ENCODE assay signal across 17 mouse cellular contexts in the genomic region with DNA sequence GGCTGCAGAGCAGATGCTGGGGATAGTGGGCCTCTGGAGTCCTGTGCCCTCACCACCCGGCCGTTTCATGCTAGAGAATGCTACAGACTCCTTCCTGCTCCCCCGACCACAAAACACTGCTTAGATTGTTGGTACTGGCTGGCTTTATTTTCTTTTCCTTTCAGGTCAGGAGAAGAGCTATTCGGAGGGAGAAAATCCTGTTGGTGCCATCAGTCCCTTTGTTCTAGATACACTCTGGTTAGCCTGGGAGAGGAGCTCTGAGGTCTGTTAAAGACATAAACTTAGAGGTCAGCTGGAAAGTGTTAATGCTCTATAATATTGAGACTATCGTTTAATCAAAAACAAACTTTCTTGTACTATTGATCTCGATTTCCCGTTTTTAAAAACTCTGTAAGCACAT. TPM values are rescaled to one million over a fixed set of nuclear protein-coding genes. Genes with fewer than 3 reads are reported as not detected.
DNase-seq lines count a peak whose midpoint lies in the region; ATAC-seq and TF ChIP-seq lines count a peak whose summit lies in the region.
"Had no signal": no experiment of that assay in that cellular context is flagged by ENCODE, and none has a peak within 500 bp of the region (broad histone marks: within the 10 kb centered on the region; RNA-seq: fewer than 3 reads in every experiment).

No protein-coding gene starts in this region.

- H3K27ac ChIP-seq in layer of hippocampus, adult 2 months, result peak overlapping the region; percentile 96
- peak overlapping the region; percentile 23; the same call in 1 of the 2 replicates for H3K27ac ChIP-seq in forebrain, embryonic 14.5 days (ENCODE audit: low read depth, low read length)
- H3K27ac ChIP-seq in limb, embryonic 12.5 days, result peak overlapping the region; percentile 56; the same call in 1 of the 2 replicates
- H3K27ac ChIP-seq in neural tube, embryonic 13.5 days (replicated peaks), result peak overlapping the region; percentile 53; the same call in 1 of the 2 replicates
- no peak overlapping the region for H3K27ac ChIP-seq in heart, embryonic 10.5 days
- H3K27ac ChIP-seq in kidney, embryonic 14.5 days (ENCODE audit: low read depth, low read length), result no peak overlapping the region
- H3K27ac ChIP-seq: limb, embryonic 15.5 days had no signal

- peak overlapping the region; percentile 87 for H3K4me2 ChIP-seq in forebrain, embryonic 14.5 days (ENCODE audit: low read length)
- peak overlapping the region; percentile 31; the same call in 1 of the 2 replicates for H3K4me2 ChIP-seq in limb, embryonic 12.5 days
- peak overlapping the region; percentile 80 for H3K4me2 ChIP-seq in neural tube, embryonic 13.5 days
- no peak overlapping the region for H3K4me2 ChIP-seq in kidney, embryonic 14.5 days (replicated peaks; ENCODE audit: low read depth, low read length)
- H3K4me2 ChIP-seq: limb, embryonic 15.5 days had no signal

- H3K9ac ChIP-seq in forebrain, embryonic 14.5 days (ENCODE audit: low read length), result peak overlapping the region; percentile 49
- H3K9ac ChIP-seq in limb, embryonic 12.5 days (replicated peaks), result no peak overlapping the region
- peak overlapping the region; percentile 64 for H3K9ac ChIP-seq in neural tube, embryonic 13.5 days
- no peak overlapping the region for H3K9ac ChIP-seq in kidney, embryonic 14.5 days (ENCODE audit: low read depth, low read length)
- H3K9ac ChIP-seq: limb, embryonic 15.5 days had no signal

- no peak overlapping the region for H3K4me3 ChIP-seq in layer of hippocampus, adult 2 months
- H3K4me3 ChIP-seq in forebrain, embryonic 14.5 days (ENCODE audit: low read depth, low read length), result peak overlapping the region; percentile 5; the same call in 1 of the 2 replicates
- H3K4me3 ChIP-seq in limb, embryonic 12.5 days (replicated peaks), result no peak overlapping the region
- H3K4me3 ChIP-seq in neural tube, embryonic 13.5 days, result no peak overlapping the region
- no peak overlapping the region for H3K4me3 ChIP-seq in heart, embryonic 10.5 days
- no peak overlapping the region for H3K4me3 ChIP-seq in kidney, embryonic 14.5 days (ENCODE audit: low read length)
- H3K4me3 ChIP-seq: erythroblast, embryonic 14.5 days; limb, embryonic 15.5 days; megakaryocyte, embryonic 14.5 days had no signal

- WGBS in forebrain, embryonic 14.5 days, result 33% methylated on average over 7 of the region's 7 CpGs
- WGBS in limb, embryonic 12.5 days, result 35% methylated on average over 7 of the region's 7 CpGs
- WGBS in neural tube, embryonic 13.5 days, result 23% methylated on average over 7 of the region's 7 CpGs
- 42% methylated on average over 7 of the region's 7 CpGs for WGBS in heart, embryonic 10.5 days
- WGBS in kidney, embryonic 14.5 days, result 36% methylated on average over 7 of the region's 7 CpGs

- H3K36me3 ChIP-seq in forebrain, embryonic 14.5 days (ENCODE audit: control insufficient read depth, insufficient read depth, low read length), result 0 out of 2 replicates have a peak, but pooled peaks cover 6% of the 10 kb centered on the region
- H3K36me3 ChIP-seq in limb, embryonic 12.5 days, result peaks cover 11% of the 10 kb centered on the region
- 0 out of 2 replicates have a peak, but pooled peaks cover 3% of the 10 kb centered on the region for H3K36me3 ChIP-seq in neural tube, embryonic 13.5 days
- H3K36me3 ChIP-seq in heart, embryonic 10.5 days, result peaks cover 3% of the 10 kb centered on the region; the same call in 1 of the 2 replicates
- H3K36me3 ChIP-seq in kidney, embryonic 14.5 days (ENCODE audit: control insufficient read depth, insufficient read depth, low read length), result peaks cover 5% of the 10 kb centered on the region; the same call in 1 of the 2 replicates

- H3K27me3 ChIP-seq in forebrain, embryonic 14.5 days (replicated peaks; ENCODE audit: control insufficient read depth, insufficient read depth, low read length), result no peaks in the 10 kb centered on the region
- H3K27me3 ChIP-seq in limb, embryonic 12.5 days, result no peaks in the 10 kb centered on the region
- H3K27me3 ChIP-seq in neural tube, embryonic 13.5 days, result no peaks in the 10 kb centered on the region
- H3K27me3 ChIP-seq in heart, embryonic 10.5 days (ENCODE audit: insufficient read depth, poor library complexity, severe bottlenecking), result no peaks in the 10 kb centered on the region
- no peaks in the 10 kb centered on the region for H3K27me3 ChIP-seq in kidney, embryonic 14.5 days (ENCODE audit: control insufficient read depth, insufficient read depth, low read length)
- H3K27me3 ChIP-seq: limb, embryonic 15.5 days had no signal

- ATAC-seq in forebrain, embryonic 14.5 days, result no peak
- no peak for ATAC-seq in limb, embryonic 12.5 days (ENCODE audit: insufficient number of reproducible peaks, insufficient read depth, low FRiP score, low TSS enrichment, low read depth)
- no peak for ATAC-seq in neural tube, embryonic 13.5 days (ENCODE audit: low read depth)
- ATAC-seq in kidney, embryonic 14.5 days (ENCODE audit: low FRiP score, low TSS enrichment), result no peak

- no peak for DNase-seq in layer of hippocampus, adult 2 months (ENCODE audit: low spot score in 2 of 2)
- no peak for DNase-seq in layer of hippocampus, adult 9-10 months (ENCODE audit: low spot score)
- no peak for DNase-seq in forebrain, embryonic 14.5 days (ENCODE audit: low spot score)
- no peak for DNase-seq in retina, postnatal 1 day
- DNase-seq in heart, embryonic 10.5 days (ENCODE audit: low spot score), result no peak
- DNase-seq: adrenal gland, adult 2 months; cerebellum, adult 2 months; kidney, postnatal 25 days had no signal

- peaks cover 40% of the 10 kb centered on the region for H3K4me1 ChIP-seq in forebrain, embryonic 14.5 days (ENCODE audit: control insufficient read depth, insufficient read depth, low read length)
- peaks cover 53% of the 10 kb centered on the region for H3K4me1 ChIP-seq in limb, embryonic 12.5 days (replicated peaks)
- peaks cover 66% of the 10 kb centered on the region for H3K4me1 ChIP-seq in neural tube, embryonic 13.5 days (replicated peaks)
- peaks cover 39% of the 10 kb centered on the region for H3K4me1 ChIP-seq in heart, embryonic 10.5 days
- peaks cover 33% of the 10 kb centered on the region for H3K4me1 ChIP-seq in kidney, embryonic 14.5 days (ENCODE audit: control insufficient read depth, insufficient read depth, low read length)

- TF ChIP-seq CTCF in layer of hippocampus, adult 2 months (conservative IDR thresholded peaks at IDR 0.05), result no peak

- no peaks in the 10 kb centered on the region for H3K9me3 ChIP-seq in forebrain, embryonic 14.5 days (replicated peaks; ENCODE audit: control insufficient read depth, low read length)
- no peaks in the 10 kb centered on the region for H3K9me3 ChIP-seq in limb, embryonic 12.5 days
- H3K9me3 ChIP-seq in neural tube, embryonic 13.5 days, result no peaks in the 10 kb centered on the region
- H3K9me3 ChIP-seq in heart, embryonic 10.5 days, result no peaks in the 10 kb centered on the region
- H3K9me3 ChIP-seq in kidney, embryonic 14.5 days (ENCODE audit: control insufficient read depth, low read length), result no peaks in the 10 kb centered on the region
- H3K9me3 ChIP-seq: limb, embryonic 15.5 days; megakaryocyte, embryonic 14.5 days had no signal

RNA-seq across cellular contexts. Expression of gene Rcbtb1, which starts 4.5 kb away (rescaled TPM):
- 10 to 100 TPM; 34.3 to 34.9 TPM for total RNA-seq in layer of hippocampus, adult 2 months (2021)
- polyA plus RNA-seq in forebrain, embryonic 14.5 days (2014; fragmentation: Nextera tagmentation; extraction: Ambion mirVana), result 43.0 and 56.0 TPM in 2 replicates
- 113 and 115 TPM in 2 replicates for polyA plus RNA-seq in limb, embryonic 12.5 days (2016; fragmentation: Nextera tagmentation; extraction: Ambion mirVana)
- 58.2 and 58.6 TPM in 2 replicates for polyA plus RNA-seq in neural tube, embryonic 13.5 days (2015; fragmentation: Nextera tagmentation; extraction: Ambion mirVana)
- polyA plus RNA-seq in heart, embryonic 10.5 days (2016; fragmentation: Nextera tagmentation; extraction: Ambion mirVana), result 36.1 and 63.3 TPM in 2 replicates
- polyA plus RNA-seq in kidney, embryonic 14.5 days (2014; fragmentation: Nextera tagmentation; extraction: Ambion mirVana), result 55.5 and 93.0 TPM in 2 replicates

RNA-seq across cellular contexts. Expression of gene Gm5142, which starts 26.9 kb away (rescaled TPM):
- not detected for total RNA-seq in layer of hippocampus, adult 2 months (2021)
- not detected in 2 replicates for polyA plus RNA-seq in forebrain, embryonic 14.5 days (2014; fragmentation: Nextera tagmentation; extraction: Ambion mirVana)
- polyA plus RNA-seq in limb, embryonic 12.5 days (2016; fragmentation: Nextera tagmentation; extraction: Ambion mirVana), result not detected in 2 replicates
- polyA plus RNA-seq in neural tube, embryonic 13.5 days (2015; fragmentation: Nextera tagmentation; extraction: Ambion mirVana), result not detected in 2 replicates
- polyA plus RNA-seq in heart, embryonic 10.5 days (2016; fragmentation: Nextera tagmentation; extraction: Ambion mirVana), result not detected in 2 replicates
- not detected in 2 replicates for polyA plus RNA-seq in kidney, embryonic 14.5 days (2014; fragmentation: Nextera tagmentation; extraction: Ambion mirVana)
- total RNA-seq: adrenal gland, adult 2 months; gastrocnemius, postnatal 4 days; hematopoietic stem cell, adult 5-6 weeks had no signal
- polyA plus RNA-seq: adrenal gland, adult 2 months; cerebellum, adult 2 months; erythroblast, embryonic 14.5 days; limb, embryonic 15.5 days; urinary bladder, adult 2 months had no signal

RNA-seq across cellular contexts. Expression of gene Gm6904, which starts 54.6 kb away (rescaled TPM):
- total RNA-seq in layer of hippocampus, adult 2 months (2021), result not detected
- polyA plus RNA-seq in forebrain, embryonic 14.5 days (2014; fragmentation: Nextera tagmentation; extraction: Ambion mirVana), result not detected in 2 replicates
- not detected in 2 replicates for polyA plus RNA-seq in limb, embryonic 12.5 days (2016; fragmentation: Nextera tagmentation; extraction: Ambion mirVana)
- polyA plus RNA-seq in neural tube, embryonic 13.5 days (2015; fragmentation: Nextera tagmentation; extraction: Ambion mirVana), result not detected in 2 replicates
- not detected in 2 replicates for polyA plus RNA-seq in heart, embryonic 10.5 days (2016; fragmentation: Nextera tagmentation; extraction: Ambion mirVana)
- polyA plus RNA-seq in kidney, embryonic 14.5 days (2014; fragmentation: Nextera tagmentation; extraction: Ambion mirVana), result not detected in 2 replicates
- total RNA-seq: gastrocnemius, postnatal 4 days; hematopoietic stem cell, adult 5-6 weeks had no signal
- polyA plus RNA-seq: adrenal gland, adult 2 months; cerebellum, adult 2 months; erythroblast, embryonic 14.5 days; limb, embryonic 15.5 days had no signal

Comparison
In these comparisons a context has a peak if more than half of its experiments do, and no peak if none do; other contexts are left out.
1. H3K27ac ChIP-seq: peak in layer of hippocampus, adult 2 months (single experiment), forebrain, embryonic 14.5 days (single experiment), limb, embryonic 12.5 days (single experiment) and neural tube, embryonic 13.5 days (single experiment); none in heart, embryonic 10.5 days (single experiment) and kidney, embryonic 14.5 days (single experiment).
2. H3K9ac ChIP-seq: peak in forebrain, embryonic 14.5 days (single experiment) and neural tube, embryonic 13.5 days (single experiment); none in limb, embryonic 12.5 days (single experiment) and kidney, embryonic 14.5 days (single experiment).